Mouse (Mus musculus) testis, postnatal 10 days (tissue): Measurements from ENCODE around the gene Anxa3.

ENCODE experiments used
- DNase-seq: peaks from one replicate; pipeline ENCODE4 v3.0.0; 2021; ENCODE audit warnings: low spot score

Anxa3 gene

DNA sequence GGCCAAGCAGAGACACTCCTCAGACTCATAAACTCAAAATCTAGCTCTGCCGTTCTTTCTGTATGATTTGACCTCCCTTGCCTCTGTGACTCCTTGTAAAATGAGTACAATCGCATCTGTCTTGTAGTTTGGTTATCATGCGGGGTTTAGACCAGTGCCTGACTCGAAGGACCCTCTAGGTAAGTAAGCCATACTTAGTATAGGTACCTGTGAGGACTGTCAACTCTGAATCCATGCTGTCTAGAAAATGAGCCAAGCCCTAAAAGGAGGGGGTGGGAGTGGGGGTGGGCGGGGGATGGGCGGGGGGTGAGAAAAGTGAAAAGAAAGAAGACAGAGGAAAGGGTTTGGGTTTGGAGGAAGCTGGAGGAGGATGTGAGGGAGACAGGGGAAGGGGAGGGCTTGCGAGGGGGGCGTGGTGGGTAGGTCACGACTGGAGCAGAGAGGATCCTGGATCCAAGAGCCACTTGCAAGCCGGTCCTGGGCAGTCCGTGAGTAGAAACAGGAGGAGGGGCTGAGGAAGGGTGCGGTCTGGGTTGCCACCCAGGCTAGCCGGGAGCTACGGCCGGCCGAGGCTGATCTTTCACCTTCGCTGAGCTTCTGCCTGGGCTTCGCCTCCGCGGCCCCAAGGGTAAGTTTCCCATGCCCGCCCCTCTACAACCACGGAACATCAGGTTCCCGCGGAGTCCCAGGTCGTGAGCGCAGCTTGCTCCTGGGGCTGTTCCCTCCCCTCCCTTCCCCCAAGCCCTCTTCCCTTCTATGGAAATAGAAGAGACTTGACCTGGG is at the start of gene Anxa3:
TSS of gene Anxa3 (plus strand) at position 404 of the 783 bp plus-strand sequence.
- DNase-seq = peak; percentile 73

DNA sequence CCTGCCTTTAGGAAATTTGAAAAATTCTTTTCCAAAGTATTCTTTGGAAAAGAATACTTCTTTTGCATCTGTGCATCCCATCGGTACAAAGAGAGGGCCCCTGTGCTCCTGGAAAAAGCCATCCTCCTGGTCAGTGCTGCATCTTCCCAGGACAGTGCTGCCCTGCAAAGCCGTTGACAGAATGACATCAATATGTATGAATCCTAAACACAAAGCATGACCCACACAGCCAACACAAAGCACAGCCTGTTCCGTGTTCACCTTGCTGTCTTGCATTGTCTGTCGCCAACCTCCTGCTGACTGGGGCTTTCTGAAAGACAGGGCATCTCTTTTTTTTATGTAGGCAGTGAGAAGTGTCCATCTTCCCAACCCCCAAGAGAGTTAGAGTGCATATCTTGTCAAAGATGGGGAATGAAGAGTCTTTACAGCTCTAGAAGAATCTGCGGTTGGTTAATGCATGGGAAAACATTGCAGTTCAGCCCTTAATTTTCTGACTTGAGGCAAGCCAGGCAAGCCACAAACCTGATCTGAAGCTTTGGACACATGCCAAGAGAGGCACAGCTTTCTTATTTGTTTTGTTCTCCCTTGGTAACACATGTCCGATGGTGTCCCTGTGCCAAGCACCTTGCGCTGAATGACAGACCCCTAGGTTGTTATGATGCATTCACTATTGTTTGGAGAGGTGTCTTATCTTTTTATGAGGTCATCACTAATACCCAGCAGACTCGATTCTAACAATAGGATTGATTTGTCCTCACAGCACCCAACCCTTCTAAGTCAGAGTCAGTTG is 45.7 kb upstream of the Anxa3 start:
- no peak for DNase-seq

DNA sequence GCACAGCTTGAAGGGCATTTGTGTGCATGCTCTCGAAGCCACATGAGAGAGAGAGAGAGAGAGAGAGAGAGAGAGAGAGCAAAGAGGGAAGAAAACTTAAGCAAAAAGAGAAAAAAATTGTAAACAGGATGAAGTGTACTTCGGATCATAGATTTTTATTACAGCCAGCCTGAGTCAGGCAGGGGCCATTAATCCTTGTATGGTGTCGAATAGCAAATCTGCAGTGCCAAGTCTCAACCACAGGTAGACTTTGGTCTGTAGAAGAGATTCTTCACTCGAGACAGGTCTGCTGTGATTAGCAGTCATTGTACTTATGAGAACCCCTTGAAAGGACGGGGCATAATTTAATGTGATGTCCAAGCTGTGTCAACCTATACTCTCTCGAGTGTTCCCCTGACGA is 35.5 kb upstream of the Anxa3 start:
- no peak for DNase-seq

DNA sequence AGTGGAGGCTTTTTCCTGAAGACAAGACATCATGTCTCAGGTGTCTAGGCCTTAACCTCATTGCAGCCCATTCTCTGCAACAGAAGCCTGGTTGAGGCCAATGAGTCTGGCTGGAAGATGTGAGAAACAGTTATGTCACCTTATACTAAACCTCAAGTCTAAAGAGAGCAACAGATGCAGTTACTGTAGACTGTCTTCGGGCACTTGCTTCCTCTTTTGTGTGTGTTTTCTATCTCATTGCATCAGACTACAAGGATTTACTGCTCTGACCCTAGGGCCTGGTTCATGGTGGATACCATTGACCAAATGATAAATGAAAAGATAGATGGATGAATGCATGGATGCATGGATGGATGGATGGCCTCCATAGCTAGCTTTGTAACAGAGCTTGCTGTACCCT is 31.1 kb upstream of the Anxa3 start:
- no peak for DNase-seq

DNA sequence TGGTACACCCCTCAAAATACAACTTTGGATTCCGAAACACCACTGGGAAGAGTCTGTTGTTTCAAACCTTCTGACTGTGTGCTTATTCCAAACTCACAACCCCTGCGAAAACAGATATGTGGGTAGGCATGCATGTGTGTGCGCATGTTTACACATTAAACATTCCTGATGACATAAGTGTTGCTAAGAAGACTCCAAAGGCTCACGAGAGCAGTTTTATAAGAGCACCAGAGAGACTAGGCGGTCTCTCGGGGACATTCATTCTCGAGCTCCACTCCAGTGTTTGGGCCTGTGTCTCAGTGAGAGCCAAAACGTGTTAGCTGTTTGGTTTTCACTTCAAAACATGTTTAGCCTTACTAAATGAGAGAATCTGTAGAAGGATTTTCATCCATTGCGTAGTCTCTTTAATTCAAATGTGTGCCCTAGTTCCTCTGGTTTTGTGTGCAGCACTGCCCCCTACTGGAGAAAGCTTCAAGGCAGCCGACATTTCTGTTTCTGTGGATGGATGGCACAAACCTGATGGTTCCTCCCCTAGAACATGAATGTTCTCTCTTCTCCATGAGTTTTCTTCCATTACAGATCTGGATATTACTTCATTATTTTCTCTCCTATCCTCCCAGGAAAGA is 24.2 kb upstream of the Anxa3 start:
- peak; percentile 83 for DNase-seq

DNA sequence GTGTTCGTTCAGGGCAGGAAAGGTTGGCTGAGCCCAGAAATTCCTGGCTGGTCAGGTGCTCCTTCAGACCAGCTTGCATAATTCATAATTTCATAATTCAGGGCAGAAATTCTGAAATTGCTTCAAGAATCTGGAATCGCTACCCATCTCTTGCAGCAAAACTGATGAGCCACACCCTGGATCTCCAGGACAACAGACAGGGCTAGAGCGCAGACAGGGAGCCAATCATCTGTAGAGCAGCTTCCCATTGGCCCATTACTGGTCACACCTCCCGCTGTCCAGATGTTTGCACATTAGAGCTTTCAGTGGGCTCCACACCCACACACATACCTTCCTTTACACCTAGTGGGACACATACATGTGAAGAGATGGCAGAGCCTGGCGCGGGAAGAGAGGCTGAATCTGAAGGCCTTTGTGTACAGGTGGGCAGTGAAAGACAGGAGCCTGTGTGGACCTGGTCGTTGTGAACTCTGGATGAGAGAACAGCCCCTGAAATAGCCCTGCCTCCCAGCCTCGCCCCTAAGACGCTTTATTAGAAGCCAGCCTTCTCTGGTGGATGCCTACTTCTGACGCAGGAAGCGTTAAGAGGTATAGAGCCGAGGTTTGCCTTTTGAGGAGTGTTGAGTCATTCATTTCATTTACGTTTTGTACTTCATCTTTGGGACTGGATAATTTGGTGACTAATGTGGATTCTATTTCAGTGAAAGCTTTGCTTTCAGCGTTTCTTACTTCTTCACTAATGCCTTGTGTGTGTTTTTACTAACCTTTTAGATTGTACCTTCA is 9.4 kb upstream of the Anxa3 start:
- no peak for DNase-seq

DNA sequence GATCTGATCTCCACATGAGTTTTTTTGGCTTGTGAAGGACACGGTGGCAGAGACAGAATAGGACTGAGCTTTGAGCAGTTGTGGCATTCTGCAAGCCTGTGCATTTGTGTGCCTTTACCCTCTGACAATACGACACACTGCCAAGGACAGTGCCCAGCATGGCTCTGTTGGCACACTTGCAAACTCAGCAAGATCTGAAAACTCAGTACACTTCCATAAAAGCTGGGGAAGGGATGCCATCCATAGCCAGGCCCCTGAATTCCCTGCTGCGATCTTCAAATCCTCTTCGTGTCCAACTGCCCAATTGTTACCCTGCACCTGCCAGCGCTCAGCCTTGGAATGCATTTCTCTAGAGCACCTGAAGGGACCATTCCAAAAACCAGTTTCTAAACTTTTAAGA is 8.0 kb upstream of the Anxa3 start:
- no peak for DNase-seq

DNA sequence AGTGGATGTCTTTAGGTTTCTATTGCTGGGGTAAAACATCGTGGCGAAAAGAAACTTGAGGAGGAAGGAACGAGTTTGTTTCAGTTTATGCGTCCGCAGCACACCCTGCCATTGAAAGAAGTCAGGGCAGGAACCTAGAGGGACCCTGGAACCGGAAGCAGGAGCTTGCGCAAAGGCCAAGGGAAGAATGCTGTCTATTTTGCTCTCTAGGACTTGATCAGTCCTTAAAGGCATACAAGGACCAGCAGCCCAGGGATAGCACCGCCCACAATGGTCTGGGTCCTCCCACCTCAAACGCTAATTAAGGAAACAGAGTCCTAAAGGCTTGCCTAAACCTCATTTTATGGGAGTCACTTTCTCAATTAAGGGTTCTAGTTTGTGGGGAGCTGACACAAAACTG is 717 bp upstream of the Anxa3 start:
- no peak for DNase-seq

DNA sequence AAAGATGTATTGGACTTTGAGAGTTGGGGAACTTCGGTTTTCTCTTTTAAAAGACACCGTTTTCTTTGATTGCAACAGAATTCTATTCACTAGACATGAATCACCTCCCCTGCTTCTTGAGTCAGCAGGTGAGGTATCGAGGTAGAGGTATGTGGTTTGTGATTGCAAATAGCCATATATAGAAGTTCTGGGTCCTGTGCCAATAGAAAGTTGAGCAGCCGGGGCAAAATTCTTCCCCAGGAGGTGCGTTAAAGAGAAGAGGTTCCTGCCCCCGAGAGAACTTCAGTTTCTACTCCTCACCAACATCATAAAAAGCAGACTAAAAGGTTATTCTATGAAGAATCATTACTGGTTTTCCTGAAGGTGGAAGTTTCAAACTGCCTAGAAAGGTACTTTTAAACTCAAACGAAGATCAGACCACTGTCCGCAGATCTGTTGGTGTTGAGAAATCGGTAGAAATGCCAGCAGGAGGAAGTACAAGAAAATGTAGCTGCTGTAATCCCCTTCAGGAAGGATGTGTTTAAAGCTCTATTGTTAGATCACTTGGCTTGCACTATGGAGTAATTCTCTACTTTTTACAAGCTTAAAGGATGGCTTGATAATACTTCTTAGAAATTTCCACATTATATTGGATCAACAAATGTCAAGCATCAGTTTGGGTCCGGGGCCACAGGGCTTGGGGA is 955 bp downstream of the Anxa3 start:
- DNase-seq = no peak

DNA sequence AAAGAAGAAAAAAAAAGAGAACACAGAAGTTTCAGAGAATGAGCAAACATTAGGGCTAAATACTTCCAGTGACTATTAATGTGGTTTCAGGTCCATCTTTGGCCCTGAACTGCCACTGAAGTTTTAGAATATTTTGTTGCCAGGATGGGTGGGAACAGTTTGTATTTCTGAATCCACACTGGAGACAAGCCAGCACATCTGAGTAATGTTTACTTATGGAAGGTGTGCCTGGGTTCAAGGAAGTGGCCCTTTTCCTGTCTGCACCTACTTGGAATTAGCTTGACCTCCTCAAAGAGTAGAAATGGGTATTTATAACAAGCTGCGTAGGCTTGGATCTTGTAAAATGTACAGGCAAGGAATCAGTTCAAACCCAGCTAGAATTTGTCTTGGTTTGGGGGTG is 2.6 kb downstream of the Anxa3 start:
- no peak for DNase-seq

DNA sequence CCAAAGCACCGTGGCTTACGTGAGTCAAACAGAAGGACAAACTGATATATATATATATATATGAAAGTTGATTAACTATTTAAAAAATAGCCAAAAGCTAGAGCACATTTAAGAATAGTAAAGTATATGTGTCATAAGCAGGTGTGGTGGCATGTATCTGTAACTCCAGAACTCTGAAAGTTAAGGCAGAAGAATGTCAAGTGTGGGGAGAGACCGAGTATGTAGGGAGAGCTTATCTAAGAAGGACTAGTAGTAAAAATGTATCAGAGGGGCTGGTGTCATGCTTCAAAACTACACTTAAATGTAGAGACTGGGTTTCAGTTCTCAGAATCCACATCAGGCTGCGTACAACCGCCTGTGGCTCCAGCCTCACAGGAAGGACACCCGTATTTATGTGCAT is 4.3 kb downstream of the Anxa3 start:
- no peak for DNase-seq

DNA sequence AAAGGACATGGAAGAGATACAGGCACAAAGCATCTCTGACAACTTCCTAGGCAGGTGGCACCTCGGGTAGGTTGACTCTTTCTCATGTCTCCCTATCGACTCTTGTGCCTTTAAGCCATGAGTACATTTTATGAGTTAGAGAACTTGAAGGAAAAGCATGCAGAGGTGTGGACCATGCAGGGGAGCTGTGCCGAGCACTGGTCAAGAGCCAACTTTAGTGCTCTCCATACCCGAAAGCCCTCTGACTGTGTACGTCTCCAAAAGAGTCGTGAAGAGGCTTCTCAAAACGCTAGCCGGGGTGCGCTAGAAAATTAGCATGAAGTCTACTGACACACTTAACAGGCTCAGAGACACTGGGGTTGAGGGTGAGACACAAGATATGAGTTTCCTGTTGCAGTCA is 6.0 kb downstream of the Anxa3 start:
- no peak for DNase-seq

DNA sequence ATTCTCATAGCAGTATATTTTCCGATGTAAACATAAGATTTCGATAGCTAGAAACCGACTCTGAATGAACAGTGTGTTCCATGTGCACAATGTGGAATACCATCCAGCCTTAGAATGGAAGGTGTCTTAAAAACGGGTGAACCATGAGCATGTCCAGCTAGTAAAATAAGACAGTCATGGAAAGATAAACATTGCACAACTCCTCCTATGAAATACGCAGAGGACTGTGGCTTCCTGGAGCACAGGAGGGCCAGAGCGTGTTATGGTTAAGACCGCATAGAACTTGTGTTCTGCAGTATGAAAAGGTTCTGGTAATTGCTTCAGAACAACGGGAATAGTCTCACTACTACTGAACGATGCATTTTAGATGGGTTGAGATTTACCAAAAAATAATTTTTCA is 6.8 kb downstream of the Anxa3 start:
- DNase-seq = no peak

DNA sequence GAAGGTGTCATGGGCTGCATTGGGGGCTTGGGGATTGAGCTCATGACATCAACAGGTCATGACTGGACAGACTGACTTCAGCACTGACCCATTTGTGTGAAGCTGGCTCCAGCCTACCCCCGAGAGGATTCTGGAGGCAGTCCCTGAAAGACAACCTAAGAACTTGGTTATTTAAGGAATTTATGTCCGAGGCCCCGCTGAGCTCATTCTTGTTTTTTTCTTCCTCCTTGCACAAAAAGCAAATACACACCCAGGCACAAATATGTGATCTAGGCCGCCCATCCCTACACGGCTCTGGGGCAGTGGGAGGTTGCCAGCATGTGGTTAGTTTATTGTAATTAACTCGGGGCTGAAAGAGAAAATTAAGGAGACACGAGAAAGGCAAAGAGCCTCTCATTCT is 9.0 kb downstream of the Anxa3 start:
- no peak for DNase-seq

DNA sequence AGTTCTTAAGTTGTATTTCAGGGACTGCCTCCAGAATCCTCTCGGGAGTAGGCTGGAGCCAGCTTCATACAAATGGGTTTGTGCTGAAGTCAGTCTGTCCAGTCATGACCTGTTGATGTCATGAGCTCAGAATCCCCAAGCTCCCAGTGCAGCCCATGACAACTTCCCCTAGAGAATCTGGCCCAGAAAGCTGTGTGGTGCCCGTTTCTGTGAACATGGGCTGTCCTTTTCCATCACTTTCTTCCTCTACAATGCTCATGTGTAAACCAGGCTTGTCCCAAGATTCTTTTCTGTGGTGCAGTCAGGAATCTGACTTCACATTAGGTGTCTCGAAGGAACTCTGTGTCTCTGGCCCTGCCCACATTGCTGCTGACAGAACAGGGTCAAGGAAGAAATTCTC is 10.0 kb downstream of the Anxa3 start:
- no peak for DNase-seq

DNA sequence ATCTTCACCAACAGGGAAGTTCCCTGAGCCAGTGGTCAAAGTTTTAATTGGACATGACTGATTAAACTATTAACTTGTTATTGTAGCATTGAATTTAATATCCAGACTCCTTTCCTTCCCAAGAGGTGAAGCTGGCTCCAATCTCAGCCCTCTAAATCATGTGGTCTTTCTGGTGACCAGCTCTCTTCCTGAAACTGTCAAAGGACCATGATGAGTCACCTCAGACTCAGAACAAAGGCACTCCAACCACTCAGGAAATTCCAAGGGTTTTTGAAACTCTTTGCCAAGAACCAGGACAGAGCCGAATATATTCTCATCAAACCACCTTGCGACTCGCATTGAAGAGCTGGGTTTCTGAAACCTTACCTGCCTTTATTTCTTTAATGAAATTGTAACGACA is 11.2 kb downstream of the Anxa3 start:
- no peak for DNase-seq

DNA sequence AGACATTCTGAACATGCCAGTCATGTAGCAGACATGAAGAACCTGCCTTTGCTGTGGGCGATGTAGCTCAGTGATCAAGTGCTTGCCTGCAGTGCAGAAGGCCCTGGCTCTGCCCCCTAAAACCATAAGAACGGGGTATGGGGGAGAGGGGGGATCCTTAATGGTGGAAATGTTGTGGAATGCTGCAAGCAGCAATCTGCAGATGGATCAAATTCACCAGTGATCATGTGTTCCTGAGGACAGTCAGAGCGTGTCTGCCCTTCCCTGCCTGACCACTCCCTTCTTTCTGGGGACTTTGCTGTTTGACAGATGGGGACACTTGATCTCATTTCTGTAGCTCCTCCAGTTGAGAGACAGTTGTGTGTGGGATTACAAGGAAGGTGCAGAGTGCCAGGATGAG is 11.7 kb downstream of the Anxa3 start:
- DNase-seq = no peak

DNA sequence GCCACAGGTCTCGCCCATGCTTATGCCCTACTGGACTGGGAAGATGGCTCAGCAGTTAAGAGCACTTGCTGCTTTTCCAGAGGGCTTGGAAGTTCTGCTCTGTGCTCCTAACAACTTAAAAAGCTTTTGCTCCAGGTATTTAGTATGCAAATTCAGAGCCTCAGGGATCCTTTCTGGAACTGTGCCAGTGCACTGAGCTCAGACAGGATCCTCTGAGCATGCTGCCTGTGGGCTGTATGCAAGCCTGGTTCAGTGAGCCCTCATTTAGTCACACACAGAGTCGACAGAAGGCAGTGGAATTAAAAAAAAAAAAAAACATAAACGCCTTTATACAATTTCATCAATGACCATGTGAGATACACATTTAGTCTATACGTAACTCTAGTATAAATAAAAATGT is 17.5 kb downstream of the Anxa3 start:
- DNase-seq = no peak

DNA sequence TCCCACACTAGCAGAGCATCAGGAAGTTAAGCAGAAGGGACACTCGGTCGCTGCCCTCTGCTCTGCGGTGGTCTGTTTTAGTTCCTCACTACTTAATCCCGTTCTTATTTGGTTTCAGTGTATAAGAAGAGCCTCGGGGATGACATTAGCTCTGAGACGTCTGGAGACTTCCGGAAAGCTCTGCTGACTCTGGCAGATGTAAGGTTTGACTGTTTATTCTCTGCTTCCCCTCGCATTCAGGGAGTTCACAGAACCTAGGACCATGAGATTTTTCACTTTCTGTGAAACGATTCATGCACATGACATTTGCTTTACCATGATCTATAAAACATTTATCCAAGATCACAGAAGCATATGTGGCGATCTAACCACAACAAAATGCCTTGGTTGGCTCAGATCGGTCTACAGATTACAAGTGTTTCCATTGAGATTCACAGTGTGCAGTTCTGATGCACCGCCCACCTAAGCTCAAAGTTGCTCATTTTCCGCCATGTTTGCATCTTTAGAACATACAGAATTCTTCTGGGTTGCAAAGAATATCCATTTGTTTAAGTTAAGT is 31.7 kb downstream of the Anxa3 start:
- no peak for DNase-seq

DNA sequence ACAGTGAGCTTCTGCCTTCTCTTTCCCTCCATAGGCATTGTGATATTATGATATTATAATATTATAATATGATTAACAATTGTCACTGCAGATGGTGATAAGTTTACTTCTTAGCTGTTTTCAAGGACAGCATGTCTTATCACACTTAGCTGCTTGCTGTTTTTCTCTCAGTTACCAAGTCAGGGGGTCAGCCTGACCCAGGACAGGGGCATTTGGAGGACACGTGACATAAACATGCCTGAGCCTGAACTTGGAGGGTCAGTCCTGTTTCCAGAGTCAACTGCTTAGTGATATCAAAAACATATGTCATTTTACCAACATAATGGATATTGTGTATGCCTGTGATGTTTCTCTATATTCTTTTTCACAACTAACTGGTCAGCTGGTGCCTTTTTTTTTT is 34.0 kb downstream of the Anxa3 start:
- DNase-seq = no peak

DNA sequence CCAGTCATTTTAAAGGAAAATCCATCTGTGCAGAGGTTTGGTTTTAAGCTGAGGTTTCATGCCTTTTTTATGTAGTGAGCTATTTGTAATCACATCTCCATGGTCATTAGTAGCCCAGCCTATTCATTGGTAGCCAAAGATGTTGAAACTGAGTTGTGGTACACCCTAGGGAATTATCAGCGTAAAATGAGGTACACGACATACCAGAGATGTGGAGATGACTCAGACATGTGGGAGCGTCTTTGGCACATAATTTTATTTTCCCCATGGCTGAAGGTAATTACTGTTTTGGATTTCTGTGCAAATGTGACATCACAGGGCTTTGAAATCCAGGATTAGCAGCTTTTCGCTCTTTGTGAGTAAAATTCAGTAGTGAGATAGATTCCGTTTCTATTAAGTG is 41.2 kb downstream of the Anxa3 start:
- no peak for DNase-seq

DNA sequence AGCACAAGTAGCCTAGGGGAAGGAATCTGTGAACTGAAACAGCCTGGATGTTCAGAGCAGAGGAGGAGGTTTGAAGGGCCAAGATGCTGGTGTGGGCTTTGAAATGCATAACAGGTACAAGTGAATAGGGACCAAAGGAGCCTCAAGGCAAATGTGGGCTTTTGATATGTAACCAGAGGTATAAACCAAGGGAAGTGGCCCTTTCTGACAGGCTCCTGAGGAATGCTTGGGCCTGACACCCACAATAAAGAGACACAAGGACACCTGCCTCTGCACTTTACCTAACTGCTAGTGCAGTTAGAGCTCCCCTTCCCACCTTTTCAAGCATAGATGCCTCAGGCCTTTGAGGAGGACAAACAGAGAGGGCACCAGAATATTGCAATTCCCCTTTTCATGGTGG is 54.8 kb downstream of the Anxa3 start:
- no peak for DNase-seq
